Mouse (Mus musculus): ENCODE results near the gene H2al1g. TPM values are rescaled to one million over a fixed set of nuclear protein-coding genes. Genes with fewer than 3 reads are reported as not detected.

The H2al1g gene
- total RNA-seq, 2 experiments from 2014 or later = not detected

Other genes with a start within 250 kb of the H2al1g start
- gene H2al1a, start 19.0 kb upstream of the H2al1g start, total RNA-seq (2021) = not detected
- gene H2al1b, start 15.8 kb upstream of the H2al1g start, total RNA-seq (2021) = not detected
- gene H2al1c, start 12.6 kb upstream of the H2al1g start, total RNA-seq (2021) = not detected
- not detected for gene H2al1d, start 9.4 kb upstream of the H2al1g start, total RNA-seq (2021)
- gene H2al1e, start 6.3 kb upstream of the H2al1g start, total RNA-seq (2021) = not detected
- not detected for gene H2al1f, start 3.1 kb upstream of the H2al1g start, total RNA-seq (2021)
- gene H2al1h, start 3.2 kb downstream of the H2al1g start, total RNA-seq (2021) = not detected
- not detected for gene H2al1i, start 6.4 kb downstream of the H2al1g start, total RNA-seq (2021)
- gene H2al1j, start 9.6 kb downstream of the H2al1g start, total RNA-seq (2021) = not detected

All from left cerebral cortex, postnatal 4 days (tissue).